Mouse (Mus musculus) heart, postnatal 0 days (tissue): ENCODE measurements around the gene Taf12. TPM values are rescaled to one million over a fixed set of nuclear protein-coding genes. Genes with fewer than 3 reads are reported as not detected.
A peak's percentile ranks its signal among the peaks of the same experiment; 100 is the strongest.

Experiments
- ATAC-seq: fragments of 200-750 bp; cut with Nextera tagmentation; 2 replicates; pipeline ENCODE4 v1.8.0; 2017; ENCODE audit warnings: low read depth, moderate number of reproducible peaks, moderate library complexity; ENCODE audit not compliant: insufficient read depth
- DNase-seq: peaks from one replicate; pipeline ENCODE4 v3.0.0-alpha.2; 2016; ENCODE audit warnings: low spot score
- H3K27ac ChIP-seq: fragments of 300-500 bp; sonication (generic); 2 replicates; pipeline ENCODE4 v1.5.1; 2014; ENCODE audit warnings: low read depth, mild to moderate bottlenecking
- H3K27me3 ChIP-seq: fragments of 300-500 bp; sonication (generic); 2 replicates; pipeline ENCODE4 v1.6.1; 2014; ENCODE audit warnings: low read length, mixed read lengths; ENCODE audit not compliant: control insufficient read depth, insufficient read depth
- H3K36me3 ChIP-seq: fragments of 300-500 bp; sonication (generic); replicated peaks from 2 replicates; pipeline ENCODE4 v1.6.1; 2014; ENCODE audit warnings: low read length, mixed read lengths; ENCODE audit not compliant: control insufficient read depth, insufficient read depth
- H3K4me1 ChIP-seq: fragments of 300-500 bp; sonication (generic); 2 replicates; pipeline ENCODE4 v1.6.1; 2014; ENCODE audit warnings: antibody characterized with exemption; ENCODE audit not compliant: control insufficient read depth, insufficient read depth
- H3K4me2 ChIP-seq: fragments of 300-500 bp; sonication (generic); 2 replicates; pipeline ENCODE4 v1.6.1; 2014; ENCODE audit warnings: low read depth, mild to moderate bottlenecking, low read length, moderate library complexity
- H3K4me3 ChIP-seq: fragments of 300-500 bp; sonication (generic); 2 replicates; pipeline ENCODE4 v1.5.1; 2014; ENCODE audit warnings: low read depth, low read length
- H3K9ac ChIP-seq: fragments of 300-500 bp; sonication (generic); replicated peaks from 2 replicates; pipeline ENCODE4 v1.6.1; 2014; ENCODE audit warnings: low read depth, low read length, mixed read lengths
- H3K9me3 ChIP-seq: fragments of 300-500 bp; sonication (generic); replicated peaks from 2 replicates; pipeline ENCODE4 v1.6.1; 2016; ENCODE audit warnings: low read length; ENCODE audit not compliant: control insufficient read depth
- CTCF ChIP-seq: IDR thresholded peaks from 2 replicates; pipeline ENCODE4 v1.5.1; 2016; ENCODE audit warnings: antibody characterized with exemption, control low read depth, low read depth
- EP300 ChIP-seq: IDR thresholded peaks from 2 replicates; pipeline ENCODE4 v1.6.1; 2016; ENCODE audit warnings: antibody characterized with exemption, low read depth
- WGBS: fragments of 180-500 bp; shearing (Covaris S2); extraction: QIAGEN DNeasy Blood & Tissue Kit; methylation state at CpG from one replicate; pipeline ENCODE4 v1.1.7; 2014; 5-methylcytosine and 5-hydroxymethylcytosine counted together
- polyA plus RNA-seq: library from polyadenylated mRNA; unstranded; fragments of >200 nt; fragmentation: Nextera tagmentation; extraction: Ambion mirVana; gene quantifications from 2 replicates; pipeline ENCODE4 v1.2.1, GENCODE M21; 2015
- total RNA-seq: library from RNA; depleted of rRNA; stranded (reverse); fragments of >200 nt; gene quantifications from 2 replicates; pipeline ENCODE4 v1.2.3, GENCODE M21; 2014; ENCODE audit warnings: low replicate concordance

Gene Taf12
- total and polyA plus RNA-seq, 2 experiments from 2014 or later: 8.4 to 30.5 TPM

GRCm38 (mm10) chr4:132309140-132309848 lies 35.1 kb downstream of the Taf12 start:
- Histone ChIP-seq H3K36me3 (peaks cover 36% of the 10 kb centered on the region), H3K4me2 (peak overlapping the region; percentile 74), H3K9me3 (no peaks in the 10 kb centered on the region), H3K27me3 (no peaks in the 10 kb centered on the region), H3K27ac (peak overlapping the region; percentile 91), H3K9ac (peak overlapping the region; percentile 91), H3K4me1 (no peaks in the 10 kb centered on the region), H3K4me3 (peak overlapping the region; percentile 68)
- under 1% methylated on average over 15 of the region's 15 CpGs for WGBS
- peak; percentile 31 for DNase-seq
- ATAC-seq: peak; percentile 2; the same call in 1 of the 2 replicates
- no peak for TF ChIP-seq EP300
- TF ChIP-seq CTCF: no peak

- WGBS: 32% methylated on average over 10 of the region's 10 CpGs
- Histone ChIP-seq H3K27ac (peak overlapping the region; percentile 91; the same call in 1 of the 2 replicates), H3K4me2 (peak overlapping the region; percentile 74), H3K36me3 (peaks cover 37% of the 10 kb centered on the region), H3K27me3 (no peaks in the 10 kb centered on the region), H3K9ac (peak overlapping the region; percentile 91; the same call in 1 of the 2 replicates), H3K4me3 (peak overlapping the region; percentile 68), H3K9me3 (no peaks in the 10 kb centered on the region), H3K4me1 (no peaks in the 10 kb centered on the region)
- TF ChIP-seq CTCF (peak; percentile 54), EP300 (no peak)
- DNase-seq (no peak), ATAC-seq (peak; percentile 16; the same call in 1 of the 2 replicates)
Observed at GRCm38 (mm10) chr4:132309849-132310472, 35.8 kb downstream of the Taf12 start.

- DNase-seq (no peak), ATAC-seq (no peak)
- H3K36me3 ChIP-seq: peaks cover 40% of the 10 kb centered on the region
- 45% methylated on average over 1 of the region's 1 CpGs for WGBS
- peaks cover 3% of the 10 kb centered on the region; the same call in 1 of the 2 replicates for H3K4me1 ChIP-seq
- no peak for TF ChIP-seq EP300
- TF ChIP-seq CTCF: no peak
- H3K9ac ChIP-seq: no peak overlapping the region
- H3K27me3 ChIP-seq: no peaks in the 10 kb centered on the region
- H3K9me3 ChIP-seq: no peaks in the 10 kb centered on the region
- no peak overlapping the region for H3K4me2 ChIP-seq
- no peak overlapping the region for H3K27ac ChIP-seq
- no peak overlapping the region for H3K4me3 ChIP-seq
Observed at GRCm38 (mm10) chr4:132311209-132311608, 37.0 kb downstream of the Taf12 start.

- Histone ChIP-seq H3K27ac (no peak overlapping the region), H3K4me2 (no peak overlapping the region)
- TF ChIP-seq EP300: no peak
- no peak for TF ChIP-seq CTCF
Observed at GRCm38 (mm10) chr4:132311801-132312200, 37.6 kb downstream of the Taf12 start.

GRCm38 (mm10) chr4:132312627-132313026 lies 38.5 kb downstream of the Taf12 start:
- ATAC-seq (no peak), DNase-seq (no peak)
- no peak overlapping the region for H3K4me3 ChIP-seq
- H3K27me3 ChIP-seq: no peaks in the 10 kb centered on the region
- H3K9me3 ChIP-seq: no peaks in the 10 kb centered on the region
- no peak overlapping the region for H3K4me2 ChIP-seq
- no peak overlapping the region for H3K27ac ChIP-seq
- 84% methylated on average over 5 of the region's 5 CpGs for WGBS
- TF ChIP-seq EP300 (no peak), CTCF (no peak)
- H3K4me1 ChIP-seq: peaks cover 3% of the 10 kb centered on the region; the same call in 1 of the 2 replicates
- no peak overlapping the region for H3K9ac ChIP-seq
- H3K36me3 ChIP-seq: peaks cover 53% of the 10 kb centered on the region

More at GRCm38 (mm10) chr4:132311801-132312200, 37.6 kb downstream of the Taf12 start:
- Histone ChIP-seq H3K4me3 (no peak overlapping the region), H3K9ac (no peak overlapping the region), H3K27me3 (no peaks in the 10 kb centered on the region), H3K4me1 (peaks cover 3% of the 10 kb centered on the region; the same call in 1 of the 2 replicates), H3K36me3 (peaks cover 46% of the 10 kb centered on the region), H3K9me3 (no peaks in the 10 kb centered on the region)
- WGBS: 57% methylated on average over 3 of the region's 3 CpGs
- ATAC-seq (no peak), DNase-seq (no peak)
